Mouse (Mus musculus) neural tube, embryonic 14.5 days (tissue): Measurements from ENCODE around the gene Smarcal1. TPM values are rescaled to one million over a fixed set of nuclear protein-coding genes. Genes with fewer than 3 reads are reported as not detected.

Experiments used
- ATAC-seq: fragments of 200-750 bp; cut with Nextera tagmentation; 2 replicates; pipeline ENCODE4 v1.8.0; 2017; ENCODE audit warnings: low read depth, mild to moderate bottlenecking, moderate TSS enrichment, moderate library complexity
- H3K27ac ChIP-seq: fragments of 300-500 bp; sonication (generic); 2 replicates; pipeline ENCODE4 v1.5.1; 2014; ENCODE audit warnings: low read depth, mild to moderate bottlenecking, control low read depth, low read length, moderate library complexity, mixed read lengths
- H3K27me3 ChIP-seq: fragments of 300-500 bp; sonication (generic); 2 replicates; pipeline ENCODE4 v1.6.1; 2014; ENCODE audit warnings: low read length; ENCODE audit not compliant: control insufficient read depth, insufficient read depth
- H3K36me3 ChIP-seq: fragments of 300-500 bp; sonication (generic); 2 replicates; pipeline ENCODE4 v1.6.1; 2014; ENCODE audit warnings: low read length, mixed read lengths; ENCODE audit not compliant: control insufficient read depth, insufficient read depth
- H3K4me1 ChIP-seq: fragments of 300-500 bp; sonication (generic); 2 replicates; pipeline ENCODE4 v1.6.1; 2014; ENCODE audit warnings: low read length; ENCODE audit not compliant: control insufficient read depth, insufficient read depth
- H3K4me2 ChIP-seq: fragments of 300-500 bp; sonication (generic); 2 replicates; pipeline ENCODE4 v1.6.1; 2014; ENCODE audit warnings: mild to moderate bottlenecking, low read depth, low read length, control low read depth
- H3K4me3 ChIP-seq: fragments of 300-500 bp; sonication (generic); 2 replicates; pipeline ENCODE4 v1.5.1; 2014; ENCODE audit warnings: low read depth, low read length, control low read depth, mixed read lengths
- H3K9ac ChIP-seq: fragments of 300-500 bp; sonication (generic); replicated peaks from 2 replicates; pipeline ENCODE4 v1.6.1; 2014; ENCODE audit warnings: low read depth, mild to moderate bottlenecking, control low read depth, low read length, mixed read lengths
- H3K9me3 ChIP-seq: fragments of 300-500 bp; sonication (generic); 2 replicates; pipeline ENCODE4 v1.6.1; 2016; ENCODE audit warnings: low read length; ENCODE audit not compliant: control insufficient read depth
- WGBS: fragments of 180-500 bp; shearing (Covaris S2); extraction: QIAGEN DNeasy Blood & Tissue Kit; methylation state at CpG from one replicate; pipeline ENCODE4 v1.1.7; 2014; 5-methylcytosine and 5-hydroxymethylcytosine counted together
- polyA plus RNA-seq: library from polyadenylated mRNA; unstranded; fragments of >200 nt; fragmentation: Nextera tagmentation; extraction: Ambion mirVana; gene quantifications from 2 replicates; pipeline ENCODE4 v1.2.1, GENCODE M21; 2014

Gene Smarcal1
- 28.7 and 29.7 TPM in 2 replicates for polyA plus RNA-seq

- Histone ChIP-seq H3K4me3 (peak within 1 kb of the TSS; percentile 64), H3K36me3 (0 out of 2 replicates have a peak, but pooled peaks cover 5% of the 10 kb centered on the region), H3K9me3 (no peaks in the 10 kb centered on the region), H3K9ac (peak within 1 kb of the TSS; percentile 70), H3K4me2 (peak within 1 kb of the TSS; percentile 55), H3K4me1 (peaks cover 19% of the 10 kb centered on the region), H3K27ac (peak within 1 kb of the TSS; percentile 93), H3K27me3 (no peaks in the 10 kb centered on the region)
- under 1% methylated on average over 25 of the region's 25 CpGs for WGBS
- ATAC-seq, result peak; percentile 99
Measured at GRCm38 (mm10) chr1:72582947-72583731, at the start of gene Smarcal1. Gene Smarcal1 (plus strand): TSS chr1:72583251.

- peak overlapping the region; percentile 44 for H3K9ac ChIP-seq
- H3K9me3 ChIP-seq, result no peaks in the 10 kb centered on the region
- H3K36me3 ChIP-seq, result no peaks in the 10 kb centered on the region
- H3K4me1 ChIP-seq, result peaks cover 3% of the 10 kb centered on the region; the same call in 1 of the 2 replicates
- no peak overlapping the region for H3K27ac ChIP-seq
- no peaks in the 10 kb centered on the region for H3K27me3 ChIP-seq
- ATAC-seq, result no peak
- peak overlapping the region; percentile 65 for H3K4me3 ChIP-seq
- peak overlapping the region; percentile 76 for H3K4me2 ChIP-seq
Measured at GRCm38 (mm10) chr1:72533439-72533838, 49.6 kb upstream of the Smarcal1 start.

GRCm38 (mm10) chr1:72535725-72536571, 47.1 kb upstream of the Smarcal1 start:
- H3K4me1 ChIP-seq, result peaks cover 3% of the 10 kb centered on the region; the same call in 1 of the 2 replicates

GRCm38 (mm10) chr1:72536611-72537351, 46.3 kb upstream of the Smarcal1 start, which contains the start of gene March4:
Gene March4 (minus strand): TSS chr1:72536930.
- Histone ChIP-seq H3K4me2 (peak within 1 kb of the TSS; percentile 76), H3K27me3 (no peaks in the 10 kb centered on the region), H3K36me3 (no peaks in the 10 kb centered on the region), H3K9me3 (no peaks in the 10 kb centered on the region), H3K9ac (peak within 1 kb of the TSS; percentile 78), H3K27ac (peak within 1 kb of the TSS; percentile 90), H3K4me3 (peak within 1 kb of the TSS; percentile 65), H3K4me1 (peaks cover 3% of the 10 kb centered on the region; the same call in 1 of the 2 replicates)
- ATAC-seq, result peak; percentile 83
- under 1% methylated on average over 41 of the region's 41 CpGs for WGBS

More at GRCm38 (mm10) chr1:72535725-72536571, 47.1 kb upstream of the Smarcal1 start:
- Histone ChIP-seq H3K36me3 (no peaks in the 10 kb centered on the region), H3K4me2 (peak overlapping the region; percentile 76), H3K27me3 (no peaks in the 10 kb centered on the region), H3K4me3 (peak overlapping the region; percentile 65), H3K27ac (peak overlapping the region; percentile 90), H3K9ac (peak overlapping the region; percentile 78), H3K9me3 (no peaks in the 10 kb centered on the region)
- peak; percentile 71 for ATAC-seq
- 2% methylated on average over 34 of the region's 36 CpGs for WGBS

GRCm38 (mm10) chr1:72538266-72538665, 44.8 kb upstream of the Smarcal1 start:
- Histone ChIP-seq H3K9me3 (no peaks in the 10 kb centered on the region), H3K4me3 (peak overlapping the region; percentile 65; the same call in 1 of the 2 replicates), H3K27me3 (no peaks in the 10 kb centered on the region), H3K4me2 (peak overlapping the region; percentile 76; the same call in 1 of the 2 replicates), H3K27ac (no peak overlapping the region), H3K9ac (no peak overlapping the region), H3K36me3 (no peaks in the 10 kb centered on the region), H3K4me1 (peaks cover 3% of the 10 kb centered on the region; the same call in 1 of the 2 replicates)
- ATAC-seq, result no peak
- 71% methylated on average over 5 of the region's 5 CpGs for WGBS

- no peak for ATAC-seq
- Histone ChIP-seq H3K9me3 (no peaks in the 10 kb centered on the region), H3K9ac (no peak overlapping the region), H3K4me2 (no peak overlapping the region), H3K36me3 (no peaks in the 10 kb centered on the region), H3K4me3 (no peak overlapping the region), H3K27ac (no peak overlapping the region), H3K27me3 (no peaks in the 10 kb centered on the region), H3K4me1 (no peaks in the 10 kb centered on the region)
- WGBS, result 94% methylated on average over 2 of the region's 2 CpGs
Measured at GRCm38 (mm10) chr1:72550317-72550716, 32.7 kb upstream of the Smarcal1 start.

- WGBS, result 89% methylated on average over 3 of the region's 3 CpGs
- no peak overlapping the region for H3K9ac ChIP-seq
- H3K9me3 ChIP-seq, result no peaks in the 10 kb centered on the region
- no peak for ATAC-seq
- H3K4me2 ChIP-seq, result no peak overlapping the region
- no peak overlapping the region for H3K4me3 ChIP-seq
- no peak overlapping the region for H3K27ac ChIP-seq
- no peaks in the 10 kb centered on the region for H3K27me3 ChIP-seq
- H3K4me1 ChIP-seq, result no peaks in the 10 kb centered on the region
- no peaks in the 10 kb centered on the region for H3K36me3 ChIP-seq
Measured at GRCm38 (mm10) chr1:72556471-72556870, 26.6 kb upstream of the Smarcal1 start.

- H3K9ac ChIP-seq, result no peak overlapping the region
- no peaks in the 10 kb centered on the region for H3K27me3 ChIP-seq
- no peaks in the 10 kb centered on the region for H3K36me3 ChIP-seq
- no peak overlapping the region for H3K27ac ChIP-seq
- H3K4me1 ChIP-seq, result no peaks in the 10 kb centered on the region
- no peaks in the 10 kb centered on the region for H3K9me3 ChIP-seq
- H3K4me3 ChIP-seq, result no peak overlapping the region
- ATAC-seq, result no peak
- 59% methylated on average over 2 of the region's 2 CpGs for WGBS
- no peak overlapping the region for H3K4me2 ChIP-seq
Measured at GRCm38 (mm10) chr1:72558625-72559024, 24.4 kb upstream of the Smarcal1 start.
